Mouse (Mus musculus) 3134 (cell line): ENCODE measurements around the gene Camp.

Source experiments
- DNase-seq: peaks from one replicate; pipeline ENCODE4 v3.0.0-alpha.2; 2011; ENCODE audit warnings: low spot score; ENCODE audit not compliant: insufficient read length; ENCODE audit errors: extremely low read depth

The Camp gene

GRCm38 (mm10) chr9:109849312-109849758, at the start of gene Camp:
Camp (minus strand) TSS chr9:109849617.
- peak; percentile 61 for DNase-seq

DNA sequence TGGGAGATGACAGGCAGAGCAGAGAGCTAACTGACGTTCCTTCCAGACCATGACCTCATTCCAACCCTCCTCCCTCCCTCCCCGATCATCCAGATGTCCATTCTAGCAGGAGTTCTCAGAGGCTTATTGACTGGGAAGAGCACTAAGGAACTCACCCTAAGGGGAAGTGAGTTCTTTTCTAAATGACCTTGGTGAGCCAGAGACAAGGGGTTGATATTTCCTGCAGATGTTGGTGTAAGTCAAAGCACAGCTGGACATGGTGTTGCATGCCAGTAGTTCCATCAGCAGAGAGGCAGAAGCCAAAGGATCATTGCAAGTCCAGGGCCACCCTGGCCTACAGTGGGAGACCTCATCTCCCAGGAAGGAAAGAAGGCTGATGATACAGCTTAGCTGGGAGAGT, 48.6 kb upstream of the Camp start:
- DNase-seq = no peak

DNA sequence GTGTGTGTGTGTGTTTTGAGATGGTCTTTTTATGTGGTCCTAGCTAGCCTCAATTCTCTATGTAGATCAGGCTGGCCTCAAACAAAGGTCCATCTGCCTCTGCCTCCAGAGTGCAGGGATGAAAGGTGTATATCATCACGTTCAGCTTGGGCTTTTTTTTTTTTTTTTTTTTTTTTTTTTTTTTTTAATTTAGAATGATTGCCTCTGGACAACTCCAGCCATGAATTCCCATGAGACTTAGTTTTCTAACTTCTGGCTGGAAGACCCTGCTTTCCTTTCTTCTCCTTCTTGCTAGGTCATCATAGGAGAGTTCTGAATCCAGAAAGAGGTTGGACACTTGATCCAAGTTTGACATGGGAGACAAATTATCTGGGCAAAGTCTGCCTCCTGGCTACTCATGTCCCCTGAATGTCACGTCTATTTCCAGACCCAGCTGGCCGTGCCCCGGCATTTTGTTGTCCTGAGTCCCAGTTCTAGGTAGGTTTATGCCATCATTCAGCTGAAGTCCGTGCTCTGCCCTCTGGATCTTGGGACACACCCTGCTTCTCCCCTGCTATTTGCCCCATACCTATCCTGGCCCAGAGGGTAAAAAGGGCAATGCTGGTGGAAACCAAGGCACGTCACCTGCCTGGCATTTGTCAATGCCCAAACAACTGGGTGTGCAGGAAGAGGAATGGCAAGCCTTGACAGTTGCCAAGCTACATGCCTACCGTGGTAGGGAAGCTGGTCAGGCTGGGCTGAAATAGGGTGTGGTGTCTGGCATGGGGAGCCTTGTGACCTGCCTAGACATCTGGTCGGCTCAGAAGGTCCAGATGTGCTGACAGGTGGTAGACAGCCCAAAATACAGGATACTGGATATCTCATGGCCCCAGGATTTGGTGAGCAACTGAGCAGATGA, 47.1 kb upstream of the Camp start:
- DNase-seq = no peak

GRCm38 (mm10) chr9:109895593-109895992, 46.2 kb upstream of the Camp start:
- DNase-seq = no peak

DNA sequence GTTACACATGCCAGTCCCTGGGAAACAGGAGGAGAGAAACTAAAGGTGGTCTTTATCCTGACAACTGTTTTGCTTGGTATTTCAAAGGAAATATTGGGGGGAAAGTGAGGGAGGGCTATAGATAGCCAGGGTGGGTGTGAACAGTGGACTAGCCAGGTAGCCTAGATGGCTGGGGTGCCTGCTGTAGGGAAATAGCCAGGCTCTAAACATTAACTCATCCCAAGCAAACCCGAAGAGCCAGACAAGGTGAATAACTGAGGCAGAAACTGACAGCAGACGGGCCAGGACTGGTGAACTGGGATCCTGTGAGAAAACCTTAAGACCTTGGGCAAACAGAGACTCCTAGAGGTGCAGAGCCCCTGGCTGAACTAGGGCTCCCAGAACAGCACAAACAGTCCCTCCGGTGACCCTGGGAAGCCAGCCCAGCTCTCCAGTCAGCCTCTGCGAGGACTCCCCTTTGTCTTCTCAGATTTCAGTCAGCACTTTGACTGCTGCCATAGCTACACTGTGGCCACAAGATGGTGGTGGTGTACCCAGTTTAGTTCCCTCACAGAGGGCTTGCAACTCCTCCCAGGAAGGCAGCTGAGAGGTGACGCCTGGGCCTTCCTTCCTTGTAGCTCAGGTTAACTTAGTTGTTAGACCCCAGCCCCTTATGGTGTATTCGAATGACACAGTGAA, 45.1 kb upstream of the Camp start:
- DNase-seq = peak; percentile 35

GRCm38 (mm10) chr9:109892651-109893250, 43.3 kb upstream of the Camp start:
- peak; percentile 33 for DNase-seq

DNA sequence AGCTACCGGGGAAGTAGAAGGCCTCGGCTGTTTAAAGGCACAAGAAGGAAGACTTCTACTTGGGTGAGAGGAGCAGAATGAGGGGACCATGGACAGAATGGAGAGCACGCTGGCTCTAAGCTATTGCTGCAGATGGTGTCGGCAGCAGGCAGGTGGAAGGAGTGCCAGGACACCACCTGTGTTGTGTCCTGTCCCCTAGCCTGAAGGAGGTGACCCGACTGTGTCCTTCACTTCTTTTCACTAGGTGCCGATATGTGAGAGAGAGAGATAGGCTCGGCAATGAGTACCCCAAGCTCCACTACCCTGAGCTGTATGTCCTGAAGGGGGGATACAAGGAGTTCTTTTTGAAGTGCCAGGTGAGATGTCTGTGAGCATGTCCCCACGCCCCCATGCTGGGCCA, 42.1 kb upstream of the Camp start:
- no peak for DNase-seq

- no peak for DNase-seq
Measured at GRCm38 (mm10) chr9:109887321-109887720, 37.9 kb upstream of the Camp start.

GRCm38 (mm10) chr9:109886259-109886658, 36.8 kb upstream of the Camp start:
- DNase-seq = no peak

DNA sequence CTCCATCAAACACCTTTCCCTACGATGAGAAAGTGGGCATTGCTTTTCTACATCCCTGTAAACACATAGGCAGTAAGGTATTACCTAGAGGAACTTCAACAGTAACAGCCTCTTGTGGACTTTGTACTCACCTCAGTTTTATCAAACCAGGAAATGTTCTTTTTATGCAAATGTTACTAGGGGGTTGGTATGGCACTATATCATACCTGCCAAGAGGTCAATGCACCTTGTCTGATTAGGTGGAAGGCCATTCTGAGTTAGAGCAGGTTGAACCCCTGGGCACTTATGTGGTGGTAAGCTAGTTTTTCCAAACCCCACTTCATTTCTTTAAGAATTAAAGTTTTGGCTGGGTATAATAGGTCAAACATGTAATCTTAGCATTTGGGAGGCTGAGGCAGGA, 29.9 kb upstream of the Camp start:
- DNase-seq = no peak

DNA sequence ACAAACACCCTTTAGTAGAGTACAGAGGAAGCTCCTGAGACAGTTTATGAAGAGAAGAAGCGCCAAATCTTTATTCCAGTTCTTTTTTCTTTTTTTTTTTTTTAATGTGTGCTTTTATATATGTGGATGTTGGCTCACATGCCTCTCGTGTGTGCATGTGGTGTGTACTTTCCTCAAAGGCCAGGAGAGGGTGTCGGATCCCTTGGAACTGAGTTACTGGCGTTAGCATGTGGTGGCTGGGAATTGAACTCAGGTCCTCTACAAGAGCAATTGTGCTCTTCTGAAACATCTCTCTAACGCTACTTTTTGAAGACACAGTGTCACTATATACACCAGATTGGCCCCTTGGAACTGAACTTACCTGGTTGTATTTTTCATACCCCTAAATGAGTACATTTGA, 28.2 kb upstream of the Camp start:
- no peak for DNase-seq

DNA sequence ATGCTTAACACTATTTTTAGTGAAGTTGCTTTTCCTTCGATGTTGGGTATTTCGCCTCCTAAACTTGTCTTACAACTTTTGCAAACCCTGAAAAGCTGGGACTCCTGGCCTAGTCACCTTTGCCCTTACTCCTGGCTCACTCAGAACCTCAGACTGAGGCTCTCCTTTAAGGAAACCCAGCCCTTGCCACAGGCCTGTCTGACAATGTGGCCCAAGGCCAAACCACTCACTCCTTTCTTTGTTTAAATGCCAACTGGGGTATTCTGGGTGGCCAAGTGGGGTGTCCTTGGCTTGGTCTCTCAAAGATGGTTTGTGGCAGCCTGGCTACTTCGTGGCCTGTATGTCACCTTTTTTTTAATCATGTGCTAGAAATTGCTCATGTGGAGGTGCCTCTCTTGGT, 27.3 kb upstream of the Camp start:
- DNase-seq = peak; percentile 40

DNA sequence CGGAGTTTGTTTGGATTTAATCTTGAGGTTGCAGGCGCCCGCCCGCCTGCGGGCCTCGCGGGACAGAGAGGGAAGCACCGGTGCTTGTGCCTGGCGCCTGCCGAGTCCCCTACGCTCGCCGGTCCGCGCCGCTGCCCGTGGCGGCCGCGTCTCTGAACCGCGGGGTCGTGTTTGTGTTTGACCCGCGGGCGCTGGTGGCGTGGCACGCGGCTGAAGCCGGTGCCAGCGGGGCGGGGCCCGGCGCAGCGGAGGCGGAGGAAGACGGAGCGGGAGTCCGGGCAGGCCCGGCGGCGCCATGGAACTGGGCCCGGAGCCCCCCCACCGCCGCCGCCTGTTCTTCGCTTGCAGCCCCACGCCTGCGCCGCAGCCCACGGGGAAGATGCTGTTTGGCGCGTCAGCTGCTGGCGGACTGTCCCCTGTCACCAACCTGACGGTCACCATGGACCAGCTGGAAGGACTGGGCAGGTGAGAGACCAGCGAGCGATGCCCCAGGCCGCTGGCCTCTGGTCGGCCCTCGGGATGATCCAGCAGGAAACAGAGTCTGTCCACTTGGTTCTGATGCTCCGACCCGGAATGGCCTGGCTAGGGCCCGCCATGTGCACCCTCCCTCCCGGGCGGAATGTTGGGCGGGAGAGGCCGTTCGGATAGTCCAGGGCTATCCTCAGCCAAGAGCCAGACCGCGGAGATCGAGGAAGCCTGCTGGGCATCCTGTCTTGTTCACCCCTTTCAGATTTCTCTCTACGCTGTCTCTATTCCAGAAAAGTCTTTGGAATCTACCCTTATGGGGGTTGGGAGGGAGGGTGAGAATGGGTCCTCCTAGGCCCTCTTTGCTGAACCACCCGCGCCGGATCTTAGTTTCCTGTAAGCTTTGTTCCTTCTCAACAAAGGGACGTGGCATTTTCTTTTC, 26.5 kb upstream of the Camp start:
- DNase-seq = no peak

- peak; percentile 91 for DNase-seq
Measured at GRCm38 (mm10) chr9:109874797-109875691, 25.6 kb upstream of the Camp start, which contains the start of gene Cdc25a. Cdc25a (plus strand) TSS chr9:109875579.

- no peak for DNase-seq
Measured at GRCm38 (mm10) chr9:109870983-109871572, 21.7 kb upstream of the Camp start.

- no peak for DNase-seq
Measured at GRCm38 (mm10) chr9:109866218-109866617, 16.8 kb upstream of the Camp start.

DNA sequence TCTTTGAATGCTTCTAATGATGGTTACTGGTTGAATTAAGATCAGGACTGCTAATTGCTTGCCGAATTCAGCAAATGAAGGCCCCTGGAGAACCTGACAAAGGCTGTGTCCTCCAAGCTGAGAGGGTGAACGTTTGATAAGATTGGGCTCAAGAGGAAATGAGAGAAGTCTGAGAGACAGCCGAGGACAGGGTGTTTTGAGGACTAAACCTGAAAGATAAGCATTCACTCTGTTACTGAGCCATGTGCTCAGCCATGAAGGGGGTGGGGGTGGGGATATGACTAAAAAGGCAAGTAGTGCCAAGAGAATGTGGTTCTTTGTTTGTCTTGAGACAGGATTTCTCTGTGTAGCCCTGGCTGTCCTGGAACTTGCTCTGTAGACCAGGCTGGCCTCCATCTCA, 13.7 kb upstream of the Camp start:
- no peak for DNase-seq

DNA sequence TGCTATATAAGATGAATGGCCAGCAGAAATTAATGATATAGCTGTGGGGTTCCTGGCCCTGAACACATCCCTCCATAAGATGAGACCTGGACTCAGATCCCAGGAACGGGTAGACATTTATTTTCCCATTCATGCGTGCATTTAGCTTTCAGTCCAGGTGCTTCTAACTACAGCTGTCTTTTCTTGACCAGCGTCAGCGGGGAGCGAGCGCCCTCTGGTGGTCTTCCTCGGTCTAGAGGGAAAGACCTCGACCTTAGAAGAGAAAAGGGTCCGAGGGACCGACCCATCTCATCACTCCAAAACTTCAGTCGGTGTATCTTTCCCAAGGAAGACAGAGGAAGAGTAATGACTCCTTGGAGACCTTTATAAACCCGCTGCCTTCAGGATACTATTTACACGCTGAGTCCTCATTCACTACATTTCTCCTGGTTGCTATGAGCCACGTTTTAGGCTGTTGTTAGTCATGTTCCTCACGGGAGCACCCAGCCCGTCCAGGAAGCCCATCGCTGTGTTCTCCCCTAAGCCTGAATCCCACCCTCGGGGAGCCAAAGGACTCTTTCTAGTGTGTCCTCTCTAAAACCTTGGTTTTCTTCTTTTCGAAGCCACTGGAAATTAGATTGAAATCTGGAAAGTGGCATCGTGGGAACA, 13.1 kb upstream of the Camp start:
- peak; percentile 47 for DNase-seq

DNA sequence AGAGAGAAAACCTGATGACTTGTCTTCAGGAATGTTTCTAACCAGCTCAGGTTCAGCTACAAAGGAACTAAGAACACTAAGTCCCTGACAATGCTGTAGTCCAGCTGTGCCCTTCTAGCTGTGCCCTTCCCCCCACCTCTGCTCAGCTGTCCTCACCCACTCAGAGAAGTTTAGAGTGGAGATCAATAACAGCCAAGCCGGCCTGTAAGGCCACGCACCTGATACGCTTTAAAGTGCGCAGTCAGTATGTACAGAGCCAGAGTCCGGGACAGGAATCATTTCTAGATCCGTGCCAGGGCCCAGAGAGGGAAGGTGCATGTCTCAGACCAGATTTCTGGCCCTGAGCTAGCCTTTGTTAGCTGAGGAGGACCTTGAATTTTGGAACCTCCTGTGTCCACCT, 6.5 kb upstream of the Camp start:
- no peak for DNase-seq
